Mouse (Mus musculus): ENCODE data around the gene Ankrd28.

Ankrd28 gene

DNA sequence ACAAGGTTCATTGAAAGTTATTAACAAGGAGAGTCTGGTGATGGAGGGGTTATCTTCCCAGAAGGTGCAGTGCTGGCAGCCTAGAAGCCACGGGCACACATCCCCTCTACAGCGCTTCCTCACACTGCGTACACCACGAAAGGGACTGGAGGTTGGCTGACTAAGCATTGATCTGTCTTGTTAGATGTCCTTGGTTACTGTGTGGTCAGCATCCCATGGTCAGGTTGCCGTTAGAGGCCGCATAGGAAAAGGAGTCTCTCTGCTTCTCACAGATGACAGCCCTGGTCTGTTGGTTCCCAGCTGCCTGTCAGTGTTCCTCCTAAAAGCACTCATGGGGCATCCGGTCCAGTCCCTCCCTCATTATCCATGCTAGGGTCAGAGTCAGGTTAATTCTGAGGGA is 179.2 kb downstream of the Ankrd28 start:
- DNase-seq (ENCODE audit: low spot score in 2 of 2) = no peak

DNA sequence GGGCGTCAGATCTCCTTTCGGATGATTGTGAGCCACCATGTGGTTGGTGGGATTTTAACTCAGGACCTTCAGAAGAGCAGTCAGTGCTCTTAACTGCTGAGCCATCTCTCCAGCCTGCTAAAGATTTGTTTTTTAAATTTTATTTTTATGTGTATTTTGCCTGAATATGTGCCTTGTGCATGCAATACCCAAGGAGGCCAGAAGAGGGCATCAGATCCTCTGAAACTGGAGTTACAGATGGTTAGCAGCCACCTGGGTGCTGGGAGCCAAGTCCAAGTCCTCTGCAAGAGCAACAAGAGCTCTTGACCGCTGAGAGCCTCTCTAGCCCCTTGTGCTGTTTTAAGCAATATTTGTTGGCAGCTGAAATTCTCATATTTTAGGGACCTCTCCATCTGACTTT is 180.1 kb downstream of the Ankrd28 start:
- DNase-seq (ENCODE audit: low spot score in 2 of 2) = no peak

Measured in thymus, postnatal 10 days (tissue).